Mouse (Mus musculus): ENCODE measurements around the gene Gm42906. TPM values are rescaled to one million over a fixed set of nuclear protein-coding genes. Genes with fewer than 3 reads are reported as not detected.

Gm42906 gene
- total RNA-seq, 1 experiment from 2014 or later = 1.9 TPM

- DNase-seq = no peak
Observed at GRCm38 (mm10) chr5:151145807-151146206, 282.2 kb downstream of the Gm42906 start.

GRCm38 (mm10) chr5:151143955-151144354 lies 284.0 kb downstream of the Gm42906 start:
- DNase-seq = no peak

GRCm38 (mm10) chr5:151142671-151143601 lies 285.0 kb downstream of the Gm42906 start:
- no peak for DNase-seq

GRCm38 (mm10) chr5:151142241-151142640 lies 285.7 kb downstream of the Gm42906 start:
- no peak for DNase-seq

GRCm38 (mm10) chr5:151137901-151138300 lies 290.1 kb downstream of the Gm42906 start:
- no peak for DNase-seq

GRCm38 (mm10) chr5:151137311-151137710 lies 290.7 kb downstream of the Gm42906 start:
- DNase-seq = no peak

- no peak for DNase-seq
Observed at GRCm38 (mm10) chr5:151135965-151136364, 292.0 kb downstream of the Gm42906 start.

GRCm38 (mm10) chr5:151135078-151135826 lies 292.7 kb downstream of the Gm42906 start:
- DNase-seq = no peak

- DNase-seq = no peak
Observed at GRCm38 (mm10) chr5:151134202-151134601, 293.8 kb downstream of the Gm42906 start.

GRCm38 (mm10) chr5:151133744-151134143 lies 294.2 kb downstream of the Gm42906 start:
- no peak for DNase-seq

- no peak for DNase-seq
Observed at GRCm38 (mm10) chr5:151129762-151130161, 298.2 kb downstream of the Gm42906 start.

GRCm38 (mm10) chr5:151127298-151127717 lies 300.7 kb downstream of the Gm42906 start:
- no peak for DNase-seq

- DNase-seq = no peak
Observed at GRCm38 (mm10) chr5:151126608-151127005, 301.4 kb downstream of the Gm42906 start.

- DNase-seq = no peak
Observed at GRCm38 (mm10) chr5:151125985-151126607, 301.9 kb downstream of the Gm42906 start.

- DNase-seq = no peak
Observed at GRCm38 (mm10) chr5:151117846-151118245, 310.1 kb downstream of the Gm42906 start.

GRCm38 (mm10) chr5:151116192-151116887 lies 311.6 kb downstream of the Gm42906 start:
- no peak for DNase-seq

GRCm38 (mm10) chr5:151112743-151113142 lies 315.2 kb downstream of the Gm42906 start:
- DNase-seq = no peak

- DNase-seq = no peak
Observed at GRCm38 (mm10) chr5:151111080-151111871, 316.7 kb downstream of the Gm42906 start.

GRCm38 (mm10) chr5:151110461-151110908 lies 317.5 kb downstream of the Gm42906 start:
- DNase-seq = no peak

- no peak for DNase-seq
Observed at GRCm38 (mm10) chr5:151109822-151110221, 318.1 kb downstream of the Gm42906 start.

- no peak for DNase-seq
Observed at GRCm38 (mm10) chr5:151108955-151109354, 319.0 kb downstream of the Gm42906 start.
